Mouse (Mus musculus): ENCODE data around the gene Cltb.

Cltb gene

GRCm38 (mm10) chr13:54604221-54604620, 6.9 kb downstream of the Cltb start:
- H3K4me3 ChIP-seq (replicated peaks; ENCODE audit: low read length), result peak overlapping the region; percentile 58
- peaks cover 43% of the 10 kb centered on the region for H3K36me3 ChIP-seq (ENCODE audit: insufficient read depth, low read length)
- no peaks in the 10 kb centered on the region for H3K27me3 ChIP-seq (ENCODE audit: insufficient read depth, low read length)
- peaks cover 92% of the 10 kb centered on the region for H3K4me1 ChIP-seq (replicated peaks; ENCODE audit: low read depth, low read length)
- TF ChIP-seq POU5F1 (IDR thresholded peaks at IDR 0.05; ENCODE audit: borderline replicate concordance, low read length) (no peak), NANOG (IDR thresholded peaks at IDR 0.05; ENCODE audit: borderline replicate concordance, low read length) (no peak), CTCF (conservative IDR thresholded peaks at IDR 0.05; ENCODE audit: low read length) (no peak)
- H3K9me3 ChIP-seq (ENCODE audit: low read length), result no peaks in the 10 kb centered on the region

- TF ChIP-seq NANOG (IDR thresholded peaks at IDR 0.05; ENCODE audit: borderline replicate concordance, low read length), result no peak
- no peak for TF ChIP-seq CTCF (conservative IDR thresholded peaks at IDR 0.05; ENCODE audit: low read length)
- no peak for TF ChIP-seq POU5F1 (IDR thresholded peaks at IDR 0.05; ENCODE audit: borderline replicate concordance, low read length)
- Histone ChIP-seq H3K36me3 (ENCODE audit: insufficient read depth, low read length) (peaks cover 51% of the 10 kb centered on the region), H3K9me3 (ENCODE audit: low read length) (no peaks in the 10 kb centered on the region), H3K27me3 (ENCODE audit: insufficient read depth, low read length) (no peaks in the 10 kb centered on the region), H3K4me1 (replicated peaks; ENCODE audit: low read depth, low read length) (peaks cover 92% of the 10 kb centered on the region), H3K4me3 (replicated peaks; ENCODE audit: low read length) (peak overlapping the region; percentile 58)
Observed at GRCm38 (mm10) chr13:54603501-54603900, 7.6 kb downstream of the Cltb start.

GRCm38 (mm10) chr13:54602639-54603111, 8.5 kb downstream of the Cltb start:
- H3K36me3 ChIP-seq (ENCODE audit: insufficient read depth, low read length), result peaks cover 59% of the 10 kb centered on the region
- TF ChIP-seq NANOG (IDR thresholded peaks at IDR 0.05; ENCODE audit: borderline replicate concordance, low read length) (no peak; the same call in 1 of the 2 replicates), POU5F1 (IDR thresholded peaks at IDR 0.05; ENCODE audit: borderline replicate concordance, low read length) (no peak), CTCF (conservative IDR thresholded peaks at IDR 0.05; ENCODE audit: low read length) (no peak)
- H3K4me3 ChIP-seq (replicated peaks; ENCODE audit: low read length), result peak overlapping the region; percentile 56
- no peaks in the 10 kb centered on the region for H3K27me3 ChIP-seq (ENCODE audit: insufficient read depth, low read length)
- no peaks in the 10 kb centered on the region for H3K9me3 ChIP-seq (ENCODE audit: low read length)
- peaks cover 93% of the 10 kb centered on the region for H3K4me1 ChIP-seq (replicated peaks; ENCODE audit: low read depth, low read length)

GRCm38 (mm10) chr13:54598622-54599143, 12.5 kb downstream of the Cltb start:
- Histone ChIP-seq H3K9me3 (ENCODE audit: low read length) (no peaks in the 10 kb centered on the region), H3K36me3 (ENCODE audit: insufficient read depth, low read length) (peaks cover 73% of the 10 kb centered on the region), H3K4me1 (replicated peaks; ENCODE audit: low read depth, low read length) (peaks cover 92% of the 10 kb centered on the region), H3K27me3 (ENCODE audit: insufficient read depth, low read length) (no peaks in the 10 kb centered on the region), H3K4me3 (replicated peaks; ENCODE audit: low read length) (peak overlapping the region; percentile 57)
- no peak for TF ChIP-seq NANOG (IDR thresholded peaks at IDR 0.05; ENCODE audit: borderline replicate concordance, low read length)
- no peak for TF ChIP-seq CTCF (conservative IDR thresholded peaks at IDR 0.05; ENCODE audit: low read length)
- TF ChIP-seq POU5F1 (IDR thresholded peaks at IDR 0.05; ENCODE audit: borderline replicate concordance, low read length), result no peak

- Histone ChIP-seq H3K36me3 (ENCODE audit: insufficient read depth, low read length) (peaks cover 92% of the 10 kb centered on the region), H3K4me1 (replicated peaks; ENCODE audit: low read depth, low read length) (peaks cover 92% of the 10 kb centered on the region), H3K27me3 (ENCODE audit: insufficient read depth, low read length) (no peaks in the 10 kb centered on the region), H3K9me3 (ENCODE audit: low read length) (no peaks in the 10 kb centered on the region), H3K4me3 (replicated peaks; ENCODE audit: low read length) (no peak overlapping the region)
- no peak for TF ChIP-seq CTCF (conservative IDR thresholded peaks at IDR 0.05; ENCODE audit: low read length)
Observed at GRCm38 (mm10) chr13:54596870-54597269, 14.3 kb downstream of the Cltb start.

- TF ChIP-seq CTCF (conservative IDR thresholded peaks at IDR 0.05; ENCODE audit: low read length), result no peak
- no peak for TF ChIP-seq NANOG (IDR thresholded peaks at IDR 0.05; ENCODE audit: borderline replicate concordance, low read length)
- TF ChIP-seq POU5F1 (IDR thresholded peaks at IDR 0.05; ENCODE audit: borderline replicate concordance, low read length), result no peak
- H3K36me3 ChIP-seq (ENCODE audit: insufficient read depth, low read length), result peaks cover 94% of the 10 kb centered on the region
- no peaks in the 10 kb centered on the region for H3K27me3 ChIP-seq (ENCODE audit: insufficient read depth, low read length)
- H3K4me3 ChIP-seq (replicated peaks; ENCODE audit: low read length), result no peak overlapping the region
- H3K9me3 ChIP-seq (ENCODE audit: low read length), result no peaks in the 10 kb centered on the region
- H3K4me1 ChIP-seq (replicated peaks; ENCODE audit: low read depth, low read length), result peaks cover 92% of the 10 kb centered on the region
Observed at GRCm38 (mm10) chr13:54596107-54596690, 14.9 kb downstream of the Cltb start.

DNA sequence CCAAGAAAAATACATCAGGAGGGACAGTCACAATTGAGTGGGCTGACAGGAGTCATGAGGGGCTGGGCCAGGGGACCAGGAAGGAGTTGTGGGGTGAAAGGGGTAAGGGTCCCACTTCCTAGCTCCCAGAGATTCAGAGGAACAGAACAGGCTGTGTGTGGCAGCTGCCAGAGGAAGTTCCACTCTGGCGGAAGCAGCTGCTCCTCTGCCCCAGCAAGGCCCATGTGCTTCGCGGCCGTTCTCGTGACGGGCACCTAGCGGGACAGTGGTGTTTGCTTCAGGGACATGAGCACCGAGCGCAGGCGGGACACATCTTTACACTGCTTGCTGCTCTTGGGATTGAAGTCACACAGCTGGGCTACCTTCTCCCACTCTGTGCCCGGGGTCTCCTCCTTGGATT, 17.5 kb downstream of the Cltb start:
- Histone ChIP-seq H3K36me3 (ENCODE audit: insufficient read depth, low read length) (peaks cover 79% of the 10 kb centered on the region), H3K27me3 (ENCODE audit: insufficient read depth, low read length) (no peaks in the 10 kb centered on the region), H3K9me3 (ENCODE audit: low read length) (no peaks in the 10 kb centered on the region), H3K4me3 (replicated peaks; ENCODE audit: low read length) (no peak overlapping the region), H3K4me1 (replicated peaks; ENCODE audit: low read depth, low read length) (peaks cover 85% of the 10 kb centered on the region)
- TF ChIP-seq POU5F1 (IDR thresholded peaks at IDR 0.05; ENCODE audit: borderline replicate concordance, low read length) (no peak), NANOG (IDR thresholded peaks at IDR 0.05; ENCODE audit: borderline replicate concordance, low read length) (no peak), CTCF (conservative IDR thresholded peaks at IDR 0.05; ENCODE audit: low read length) (no peak)

- TF ChIP-seq POU5F1 (IDR thresholded peaks at IDR 0.05; ENCODE audit: borderline replicate concordance, low read length) (no peak), NANOG (IDR thresholded peaks at IDR 0.05; ENCODE audit: borderline replicate concordance, low read length) (no peak), CTCF (conservative IDR thresholded peaks at IDR 0.05; ENCODE audit: low read length) (no peak)
- no peaks in the 10 kb centered on the region for H3K9me3 ChIP-seq (ENCODE audit: low read length)
- no peaks in the 10 kb centered on the region for H3K27me3 ChIP-seq (ENCODE audit: insufficient read depth, low read length)
- H3K4me3 ChIP-seq (replicated peaks; ENCODE audit: low read length), result peak overlapping the region; percentile 97; the same call in 1 of the 2 replicates
- peaks cover 79% of the 10 kb centered on the region for H3K36me3 ChIP-seq (ENCODE audit: insufficient read depth, low read length)
- H3K4me1 ChIP-seq (replicated peaks; ENCODE audit: low read depth, low read length), result peaks cover 73% of the 10 kb centered on the region
Observed at GRCm38 (mm10) chr13:54591776-54592356, 19.3 kb downstream of the Cltb start.

Data from E14TG2a.4 (cell line).